Mouse (Mus musculus) liver, embryonic 14.5 days (tissue): Measurements from ENCODE around the gene Pccb.

Source experiments
- CTCF ChIP-seq: IDR thresholded peaks from 2 replicates; pipeline ENCODE4 v1.5.1; 2016; ENCODE audit warnings: antibody characterized with exemption, low read depth, control low read depth
- EP300 ChIP-seq: IDR thresholded peaks from 2 replicates; pipeline ENCODE4 v1.6.1; 2016; ENCODE audit warnings: antibody characterized with exemption, low read depth

GRCm38 (mm10) chr9:101076095-101076875, 41.6 kb upstream of the Pccb start:
- TF ChIP-seq CTCF, result no peak
- TF ChIP-seq EP300, result no peak
